In the genomic region with DNA sequence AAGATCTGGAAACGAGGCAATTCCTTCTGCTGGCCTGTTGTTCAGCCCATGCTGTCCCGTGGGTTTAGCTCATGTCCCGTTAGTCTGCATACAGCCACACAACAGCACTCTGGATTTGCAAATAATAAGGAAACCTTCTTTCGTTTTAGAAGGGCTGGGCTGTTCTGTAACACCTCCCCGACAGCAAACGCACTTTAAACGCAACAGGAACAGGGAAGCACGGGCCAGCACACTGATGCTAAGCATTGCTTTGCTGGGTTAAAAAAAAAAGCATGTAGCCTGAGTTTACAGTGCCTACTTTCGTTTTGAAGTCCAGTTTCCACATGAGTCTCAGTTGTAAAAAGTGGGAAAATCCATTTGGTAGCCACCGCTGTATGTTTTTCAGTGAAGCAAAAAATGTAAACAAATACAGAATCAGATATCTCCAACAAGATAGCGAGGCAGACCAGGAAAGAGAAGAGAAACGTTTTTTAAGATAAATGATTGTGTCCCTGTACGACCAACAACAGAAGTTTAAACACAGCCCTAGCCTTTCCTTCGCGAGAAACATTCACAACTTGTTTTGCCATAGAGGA, we compare ENCODE assay signal across 10 mouse cellular contexts. TPM values are rescaled to one million over a fixed set of nuclear protein-coding genes. Genes with fewer than 3 reads are reported as not detected.
DNase-seq lines count a peak whose midpoint lies in the region; ATAC-seq lines count a peak whose summit lies in the region.
"Had no signal": no experiment of that assay in that cellular context is flagged by ENCODE, and none has a peak within 500 bp of the region (broad histone marks: within the 10 kb centered on the region; RNA-seq: fewer than 3 reads in every experiment).

No protein-coding gene starts in this region.

- WGBS in limb, embryonic 12.5 days: 65% methylated on average over 15 of the region's 15 CpGs
- WGBS in limb, embryonic 10.5 days: 86% methylated on average over 15 of the region's 15 CpGs
- 82% methylated on average over 15 of the region's 15 CpGs for WGBS in midbrain, embryonic 15.5 days
- WGBS in hindbrain, embryonic 12.5 days: 85% methylated on average over 15 of the region's 15 CpGs

- DNase-seq in limb, embryonic 10.5 days (ENCODE audit: low spot score): no peak
- DNase-seq in T-cell, adult 2 months (ENCODE audit: low spot score): peak; percentile 61
- DNase-seq in left cerebral cortex, postnatal 25 days (ENCODE audit: low spot score in 2 of 2): no peak
- DNase-seq: retina, postnatal 1 day had no signal

- H3K4me3 ChIP-seq in limb, embryonic 12.5 days (replicated peaks): no peak overlapping the region
- no peak overlapping the region for H3K4me3 ChIP-seq in limb, embryonic 10.5 days
- H3K4me3 ChIP-seq in midbrain, embryonic 15.5 days: no peak overlapping the region
- H3K4me3 ChIP-seq in hindbrain, embryonic 12.5 days: no peak overlapping the region
- H3K4me3 ChIP-seq: midbrain, embryonic 13.5 days had no signal

- no peak for ATAC-seq in limb, embryonic 12.5 days (ENCODE audit: insufficient number of reproducible peaks, insufficient read depth, low FRiP score, low TSS enrichment, low read depth)
- peak; percentile 10 for ATAC-seq in inflammation-experienced regulatory T-cells, adult 6 months
- peak; percentile 13; the same call in 1 of the 2 replicates for ATAC-seq in megakaryocyte progenitor cell, adult 5-6 weeks (replicated peaks; ENCODE audit: poor library complexity)
- no peak for ATAC-seq in midbrain, embryonic 15.5 days (replicated peaks)
- ATAC-seq in hindbrain, embryonic 12.5 days (ENCODE audit: low FRiP score): no peak
- ATAC-seq: midbrain, embryonic 13.5 days had no signal

- peak overlapping the region; percentile 42; the same call in 1 of the 2 replicates for H3K27ac ChIP-seq in limb, embryonic 12.5 days
- no peak overlapping the region for H3K27ac ChIP-seq in limb, embryonic 10.5 days
- no peak overlapping the region for H3K27ac ChIP-seq in midbrain, embryonic 15.5 days
- H3K27ac ChIP-seq in hindbrain, embryonic 12.5 days: no peak overlapping the region
- H3K27ac ChIP-seq: midbrain, embryonic 13.5 days had no signal

- H3K27me3 ChIP-seq in limb, embryonic 12.5 days: no peaks in the 10 kb centered on the region
- no peaks in the 10 kb centered on the region for H3K27me3 ChIP-seq in limb, embryonic 10.5 days (ENCODE audit: low read depth, poor library complexity, severe bottlenecking)
- H3K27me3 ChIP-seq in midbrain, embryonic 15.5 days (replicated peaks): no peaks in the 10 kb centered on the region
- no peaks in the 10 kb centered on the region for H3K27me3 ChIP-seq in hindbrain, embryonic 12.5 days
- H3K27me3 ChIP-seq: midbrain, embryonic 13.5 days had no signal

- no peaks in the 10 kb centered on the region for H3K36me3 ChIP-seq in limb, embryonic 12.5 days
- no peaks in the 10 kb centered on the region for H3K36me3 ChIP-seq in limb, embryonic 10.5 days
- no peaks in the 10 kb centered on the region for H3K36me3 ChIP-seq in midbrain, embryonic 15.5 days (replicated peaks)
- H3K36me3 ChIP-seq in hindbrain, embryonic 12.5 days: no peaks in the 10 kb centered on the region
- H3K36me3 ChIP-seq: midbrain, embryonic 13.5 days had no signal

- intact Hi-C loops in left cerebral cortex, postnatal 25 days (cut with DNase I): no loop called here

- H3K9ac ChIP-seq in limb, embryonic 12.5 days (replicated peaks): no peak overlapping the region
- no peak overlapping the region for H3K9ac ChIP-seq in midbrain, embryonic 15.5 days
- no peak overlapping the region for H3K9ac ChIP-seq in hindbrain, embryonic 12.5 days
- H3K9ac ChIP-seq: midbrain, embryonic 13.5 days had no signal

- H3K4me1 ChIP-seq in limb, embryonic 12.5 days (replicated peaks): peaks cover 14% of the 10 kb centered on the region; the same call in 1 of the 2 replicates
- H3K4me1 ChIP-seq in limb, embryonic 10.5 days: no peaks in the 10 kb centered on the region
- H3K4me1 ChIP-seq in midbrain, embryonic 15.5 days: no peaks in the 10 kb centered on the region
- H3K4me1 ChIP-seq in hindbrain, embryonic 12.5 days: no peaks in the 10 kb centered on the region
- H3K4me1 ChIP-seq: midbrain, embryonic 13.5 days had no signal

- H3K4me2 ChIP-seq in limb, embryonic 12.5 days: 0 out of 2 replicates have a peak overlapping the region, but pooled peaks have one; percentile 5
- H3K4me2 ChIP-seq in midbrain, embryonic 15.5 days: no peak overlapping the region
- no peak overlapping the region for H3K4me2 ChIP-seq in hindbrain, embryonic 12.5 days (replicated peaks)
- H3K4me2 ChIP-seq: midbrain, embryonic 13.5 days had no signal

- H3K9me3 ChIP-seq in limb, embryonic 12.5 days: no peaks in the 10 kb centered on the region
- no peaks in the 10 kb centered on the region for H3K9me3 ChIP-seq in limb, embryonic 10.5 days (replicated peaks)
- no peaks in the 10 kb centered on the region for H3K9me3 ChIP-seq in midbrain, embryonic 15.5 days
- no peaks in the 10 kb centered on the region for H3K9me3 ChIP-seq in hindbrain, embryonic 12.5 days (replicated peaks)
- H3K9me3 ChIP-seq: midbrain, embryonic 13.5 days had no signal

RNA-seq across cellular contexts. Expression of a gene that starts 56.6 kb away (rescaled TPM):
- polyA plus RNA-seq in limb, embryonic 12.5 days (2016; fragmentation: Nextera tagmentation; extraction: Ambion mirVana): 3.4 and 3.8 TPM in 2 replicates
- 1.5 and 2.9 TPM in 2 replicates for polyA plus RNA-seq in limb, embryonic 10.5 days (2016; fragmentation: Nextera tagmentation; extraction: Ambion mirVana)
- 100 to 1,000 TPM; 539 to 808 (median 732) TPM for polyA plus RNA-seq in inflammation-experienced regulatory T-cells, adult 6 months (2017; shearing (Covaris generic))
- total RNA-seq in megakaryocyte progenitor cell, adult 5-6 weeks (2015): 30.8 and 42.1 TPM in 2 replicates
- total RNA-seq in megakaryocyte progenitor cell, adult 5-6 weeks (2017): 7.2 and 15.9 TPM in 2 replicates
- polyA plus RNA-seq in midbrain, embryonic 15.5 days (2015; fragmentation: Nextera tagmentation; extraction: Ambion mirVana): 2.2 and 3.4 TPM in 2 replicates
- 4.8 and 5.5 TPM in 2 replicates for polyA plus RNA-seq in hindbrain, embryonic 12.5 days (2016; fragmentation: Nextera tagmentation; extraction: Ambion mirVana)
- 1 to 10 TPM; 8.5 to 8.6 TPM for total RNA-seq in left cerebral cortex, postnatal 25 days (2021)

Comparison
In these comparisons a context has a peak if more than half of its experiments do, and no peak if none do; other contexts are left out.
1. ATAC-seq: peak in inflammation-experienced regulatory T-cells, adult 6 months (single experiment) and megakaryocyte progenitor cell, adult 5-6 weeks (single experiment); none in limb, embryonic 12.5 days (single experiment), midbrain, embryonic 15.5 days (single experiment) and hindbrain, embryonic 12.5 days (single experiment).
2. RNA of a gene that starts 56.6 kb away (polyA plus RNA-seq): 539 to 808 TPM in inflammation-experienced regulatory T-cells, adult 6 months; 4.8 to 5.5 TPM in hindbrain, embryonic 12.5 days, 3.4 to 3.8 TPM in limb, embryonic 12.5 days, 2.2 to 3.4 TPM in midbrain, embryonic 15.5 days and 1.5 to 2.9 TPM in limb, embryonic 10.5 days; every median in the first group is over 10 times any median in the second.